Mouse (Mus musculus) hindbrain, embryonic 11.5 days (tissue): Measurements from ENCODE around the gene Ctnnbl1. TPM values are rescaled to one million over a fixed set of nuclear protein-coding genes. Genes with fewer than 3 reads are reported as not detected.

Experiments used
- ATAC-seq: fragments of 200-750 bp; cut with Nextera tagmentation; 2 replicates; pipeline ENCODE4 v1.8.0; 2017; ENCODE audit warnings: mild to moderate bottlenecking, moderate TSS enrichment, moderate library complexity; ENCODE audit not compliant: low FRiP score
- DNase-seq: peaks from one replicate; pipeline ENCODE4 v3.0.0-alpha.2; 2015; ENCODE audit warnings: low spot score
- H3K27ac ChIP-seq: fragments of 300-500 bp; sonication (generic); 2 replicates; pipeline ENCODE4 v1.5.1; 2014; ENCODE audit warnings: mild to moderate bottlenecking, low read depth, low read length
- H3K27me3 ChIP-seq: fragments of 300-500 bp; sonication (generic); 2 replicates; pipeline ENCODE4 v1.6.1; 2014; ENCODE audit warnings: mild to moderate bottlenecking, low read length, moderate library complexity, mixed read lengths; ENCODE audit not compliant: control insufficient read depth, insufficient read depth
- H3K36me3 ChIP-seq: fragments of 300-500 bp; sonication (generic); 2 replicates; pipeline ENCODE4 v1.6.1; 2014; ENCODE audit warnings: mild to moderate bottlenecking, low read length, moderate library complexity, mixed read lengths; ENCODE audit not compliant: control insufficient read depth, insufficient read depth
- H3K4me1 ChIP-seq: fragments of 300-500 bp; sonication (generic); replicated peaks from 2 replicates; pipeline ENCODE4 v1.6.1; 2014; ENCODE audit warnings: low read length, mixed read lengths; ENCODE audit not compliant: control insufficient read depth, insufficient read depth
- H3K4me2 ChIP-seq: fragments of 300-500 bp; sonication (generic); replicated peaks from 2 replicates; pipeline ENCODE4 v1.6.1; 2014; ENCODE audit warnings: mild to moderate bottlenecking, low read depth, low read length
- H3K4me3 ChIP-seq: fragments of 300-500 bp; sonication (generic); 2 replicates; pipeline ENCODE4 v1.5.1; 2014; ENCODE audit warnings: low read depth, low read length
- H3K9ac ChIP-seq: fragments of 300-500 bp; sonication (generic); 2 replicates; pipeline ENCODE4 v1.6.1; 2014; ENCODE audit warnings: low read depth, low read length
- H3K9me3 ChIP-seq: fragments of 300-500 bp; sonication (generic); 2 replicates; pipeline ENCODE4 v1.6.1; 2016; ENCODE audit warnings: low read length; ENCODE audit not compliant: control insufficient read depth
- WGBS: fragments of 180-500 bp; shearing (Covaris S2); extraction: QIAGEN DNeasy Blood & Tissue Kit; methylation state at CpG from one replicate; pipeline ENCODE4 v1.1.7; 2014; 5-methylcytosine and 5-hydroxymethylcytosine counted together
- polyA plus RNA-seq: library from polyadenylated mRNA; unstranded; fragments of >200 nt; fragmentation: Nextera tagmentation; extraction: Ambion mirVana; gene quantifications from 2 replicates; pipeline ENCODE4 v1.2.1, GENCODE M21; 2014

The Ctnnbl1 gene
- polyA plus RNA-seq, 1 experiment from 2014 or later: 90.1 TPM

- no peak overlapping the region for H3K4me2 ChIP-seq
- DNase-seq: peak; percentile 53
- H3K9me3 ChIP-seq: no peaks in the 10 kb centered on the region
- peak; percentile 74 for ATAC-seq
- H3K4me1 ChIP-seq: peaks cover 6% of the 10 kb centered on the region; the same call in 1 of the 2 replicates
- H3K27ac ChIP-seq: peak overlapping the region; percentile 51
- WGBS: 20% methylated on average over 28 of the region's 28 CpGs
- H3K36me3 ChIP-seq: no peaks in the 10 kb centered on the region
- no peak overlapping the region for H3K9ac ChIP-seq
- H3K27me3 ChIP-seq: no peaks in the 10 kb centered on the region; the same call in none of the 2 replicates
- no peak overlapping the region for H3K4me3 ChIP-seq
Observed at GRCm38 (mm10) chr2:157704991-157705776, 32.0 kb upstream of the Ctnnbl1 start.

GRCm38 (mm10) chr2:157705777-157706158 lies 31.4 kb upstream of the Ctnnbl1 start:
- 51% methylated on average over 8 of the region's 8 CpGs for WGBS
- H3K36me3 ChIP-seq: no peaks in the 10 kb centered on the region
- ATAC-seq: peak; percentile 64; the same call in 1 of the 2 replicates
- H3K27ac ChIP-seq: peak overlapping the region; percentile 7; the same call in 1 of the 2 replicates
- peaks cover 6% of the 10 kb centered on the region; the same call in 1 of the 2 replicates for H3K4me1 ChIP-seq
- no peaks in the 10 kb centered on the region for H3K9me3 ChIP-seq
- H3K4me2 ChIP-seq: no peak overlapping the region
- no peak for DNase-seq
- H3K9ac ChIP-seq: no peak overlapping the region
- no peak overlapping the region for H3K4me3 ChIP-seq
- no peaks in the 10 kb centered on the region; the same call in none of the 2 replicates for H3K27me3 ChIP-seq

GRCm38 (mm10) chr2:157707191-157707923 lies 29.8 kb upstream of the Ctnnbl1 start:
- H3K27ac ChIP-seq: no peak overlapping the region
- H3K9ac ChIP-seq: no peak overlapping the region
- WGBS: 57% methylated on average over 11 of the region's 11 CpGs
- no peak overlapping the region for H3K4me2 ChIP-seq
- H3K4me3 ChIP-seq: no peak overlapping the region
- no peaks in the 10 kb centered on the region for H3K36me3 ChIP-seq
- no peak for ATAC-seq
- peaks cover 8% of the 10 kb centered on the region; the same call in 1 of the 2 replicates for H3K4me1 ChIP-seq
- no peak for DNase-seq
- H3K27me3 ChIP-seq: no peaks in the 10 kb centered on the region; the same call in 1 of the 2 replicates
- H3K9me3 ChIP-seq: no peaks in the 10 kb centered on the region

DNA sequence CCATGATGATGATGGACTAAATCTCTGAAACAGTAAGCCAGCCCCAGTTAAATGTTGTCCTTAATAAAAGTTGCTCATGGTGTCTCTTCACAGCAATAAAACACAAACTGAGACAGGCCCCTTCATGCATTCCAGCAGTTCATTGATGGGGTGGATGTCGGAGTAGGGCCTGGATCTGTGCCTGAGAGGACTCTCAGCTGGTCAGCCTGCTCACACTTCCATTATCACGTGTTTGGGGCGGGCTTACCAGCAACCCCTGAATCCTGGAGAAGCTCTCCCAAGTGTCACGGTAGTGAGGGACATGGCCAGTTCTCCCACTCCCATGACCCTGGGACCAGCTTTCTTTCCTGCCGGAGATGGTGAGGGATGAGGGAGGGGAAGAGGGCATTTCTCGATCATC lies 24.5 kb upstream of the Ctnnbl1 start:
- no peaks in the 10 kb centered on the region for H3K9me3 ChIP-seq
- 86% methylated on average over 6 of the region's 6 CpGs for WGBS
- no peak overlapping the region for H3K4me3 ChIP-seq
- H3K36me3 ChIP-seq: no peaks in the 10 kb centered on the region
- H3K9ac ChIP-seq: no peak overlapping the region
- H3K27ac ChIP-seq: no peak overlapping the region
- no peak for ATAC-seq
- H3K4me1 ChIP-seq: 0 out of 2 replicates have a peak, but pooled peaks cover 6% of the 10 kb centered on the region
- H3K4me2 ChIP-seq: no peak overlapping the region
- DNase-seq: no peak
- H3K27me3 ChIP-seq: peaks cover 2% of the 10 kb centered on the region; the same call in 1 of the 2 replicates

DNA sequence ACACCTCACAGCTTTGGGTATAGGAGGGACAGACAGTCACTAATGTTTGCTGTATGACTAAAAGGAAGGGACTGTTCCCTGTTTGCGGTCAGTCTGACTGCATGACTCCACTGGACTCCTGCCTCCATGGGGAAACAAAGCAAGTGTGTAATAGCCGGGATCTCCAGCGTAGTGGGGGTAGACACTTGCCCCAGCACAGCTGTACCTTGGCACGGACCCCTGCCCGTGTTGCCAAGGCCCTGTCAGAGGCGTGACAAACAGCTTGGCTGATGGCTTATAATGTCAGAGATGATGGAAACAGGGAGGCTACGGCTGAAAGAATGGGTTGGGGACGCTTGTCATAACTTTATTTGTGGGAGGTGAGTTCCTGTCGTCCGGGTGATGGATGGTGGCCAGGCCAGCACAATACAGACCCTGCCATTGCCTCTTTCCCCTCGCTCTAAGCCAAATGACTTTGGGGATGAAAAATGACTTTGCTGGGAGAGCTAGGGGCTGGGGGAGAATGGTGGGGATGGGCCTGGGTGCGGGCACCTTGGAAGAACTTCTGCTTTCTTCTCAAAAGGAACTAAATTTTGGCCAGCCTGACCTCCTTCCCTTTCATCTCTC lies 21.5 kb upstream of the Ctnnbl1 start:
- Histone ChIP-seq H3K9me3 (no peaks in the 10 kb centered on the region), H3K9ac (no peak overlapping the region), H3K4me2 (no peak overlapping the region), H3K36me3 (no peaks in the 10 kb centered on the region), H3K4me3 (no peak overlapping the region), H3K4me1 (0 out of 2 replicates have a peak, but pooled peaks cover 6% of the 10 kb centered on the region), H3K27me3 (peaks cover 2% of the 10 kb centered on the region; the same call in 1 of the 2 replicates), H3K27ac (0 out of 2 replicates have a peak overlapping the region, but pooled peaks have one; percentile 0)
- WGBS: 35% methylated on average over 12 of the region's 12 CpGs
- DNase-seq (peak; percentile 41), ATAC-seq (no peak; the same call in 1 of the 2 replicates)

DNA sequence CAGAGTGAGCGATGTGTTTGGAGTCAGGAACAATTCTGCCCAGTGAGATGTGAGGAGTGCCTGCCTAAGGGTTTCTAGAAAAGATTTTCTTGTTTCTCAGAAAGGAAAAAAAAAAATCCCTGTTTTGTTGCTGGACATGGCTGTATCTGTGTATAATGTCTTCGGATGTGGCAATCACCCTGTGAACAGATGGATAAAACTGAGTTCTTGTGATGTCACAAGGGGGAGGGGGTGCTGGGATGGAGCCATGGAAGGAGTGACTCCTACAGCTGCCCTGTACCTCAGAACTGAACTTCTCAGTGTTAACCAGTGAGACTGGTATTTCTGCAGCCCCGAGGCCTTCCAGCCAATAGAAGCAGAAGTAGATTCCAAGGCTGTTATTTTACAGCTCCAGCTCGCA lies 18.8 kb upstream of the Ctnnbl1 start:
- Histone ChIP-seq H3K9ac (no peak overlapping the region), H3K36me3 (no peaks in the 10 kb centered on the region), H3K27me3 (no peaks in the 10 kb centered on the region), H3K27ac (no peak overlapping the region), H3K4me1 (0 out of 2 replicates have a peak, but pooled peaks cover 4% of the 10 kb centered on the region), H3K4me3 (no peak overlapping the region), H3K9me3 (peaks cover 3% of the 10 kb centered on the region; the same call in 1 of the 2 replicates), H3K4me2 (no peak overlapping the region)
- 65% methylated on average over 4 of the region's 4 CpGs for WGBS
- ATAC-seq (no peak), DNase-seq (no peak)

- H3K4me1 ChIP-seq: no peaks in the 10 kb centered on the region
- ATAC-seq: peak; percentile 75
- H3K9me3 ChIP-seq: peaks cover 3% of the 10 kb centered on the region; the same call in 1 of the 2 replicates
- no peak overlapping the region for H3K4me3 ChIP-seq
- WGBS: 49% methylated on average over 8 of the region's 8 CpGs
- H3K4me2 ChIP-seq: 0 out of 2 replicates have a peak overlapping the region, but pooled peaks have one; percentile 7
- no peaks in the 10 kb centered on the region for H3K36me3 ChIP-seq
- H3K27ac ChIP-seq: peak overlapping the region; percentile 80
- no peaks in the 10 kb centered on the region for H3K27me3 ChIP-seq
- peak; percentile 49 for DNase-seq
- no peak overlapping the region; the same call in 1 of the 2 replicates for H3K9ac ChIP-seq
Observed at GRCm38 (mm10) chr2:157723883-157724573, 13.2 kb upstream of the Ctnnbl1 start.

DNA sequence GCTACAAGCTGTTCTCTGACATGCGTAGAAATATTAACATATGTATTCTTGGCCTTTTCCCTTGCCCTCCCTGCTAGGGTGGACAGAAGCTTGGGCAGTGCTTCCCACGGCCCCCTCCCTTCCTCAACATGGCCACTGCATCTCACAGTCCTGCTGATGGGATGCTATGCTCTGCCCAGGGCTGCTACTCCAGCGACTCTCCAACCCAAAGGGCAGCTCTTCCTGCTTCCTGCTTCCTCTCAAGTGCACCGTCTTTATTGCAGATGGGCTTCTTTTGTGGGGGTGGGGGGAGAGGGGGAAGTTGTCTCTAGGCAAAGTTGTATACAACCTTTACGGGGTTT lies 12.7 kb upstream of the Ctnnbl1 start:
- 66% methylated on average over 5 of the region's 5 CpGs for WGBS
- peak overlapping the region; percentile 80 for H3K27ac ChIP-seq
- H3K9ac ChIP-seq: no peak overlapping the region
- H3K4me2 ChIP-seq: 0 out of 2 replicates have a peak overlapping the region, but pooled peaks have one; percentile 7
- H3K4me3 ChIP-seq: no peak overlapping the region
- H3K36me3 ChIP-seq: no peaks in the 10 kb centered on the region
- no peak for DNase-seq
- no peaks in the 10 kb centered on the region for H3K4me1 ChIP-seq
- H3K27me3 ChIP-seq: no peaks in the 10 kb centered on the region
- ATAC-seq: peak; percentile 61; the same call in 1 of the 2 replicates
- peaks cover 3% of the 10 kb centered on the region; the same call in 1 of the 2 replicates for H3K9me3 ChIP-seq
